Mouse (Mus musculus): ENCODE data around the gene Ifih1.
A peak's percentile ranks its signal among the peaks of the same experiment; 100 is the strongest.

Gene Ifih1

DNA sequence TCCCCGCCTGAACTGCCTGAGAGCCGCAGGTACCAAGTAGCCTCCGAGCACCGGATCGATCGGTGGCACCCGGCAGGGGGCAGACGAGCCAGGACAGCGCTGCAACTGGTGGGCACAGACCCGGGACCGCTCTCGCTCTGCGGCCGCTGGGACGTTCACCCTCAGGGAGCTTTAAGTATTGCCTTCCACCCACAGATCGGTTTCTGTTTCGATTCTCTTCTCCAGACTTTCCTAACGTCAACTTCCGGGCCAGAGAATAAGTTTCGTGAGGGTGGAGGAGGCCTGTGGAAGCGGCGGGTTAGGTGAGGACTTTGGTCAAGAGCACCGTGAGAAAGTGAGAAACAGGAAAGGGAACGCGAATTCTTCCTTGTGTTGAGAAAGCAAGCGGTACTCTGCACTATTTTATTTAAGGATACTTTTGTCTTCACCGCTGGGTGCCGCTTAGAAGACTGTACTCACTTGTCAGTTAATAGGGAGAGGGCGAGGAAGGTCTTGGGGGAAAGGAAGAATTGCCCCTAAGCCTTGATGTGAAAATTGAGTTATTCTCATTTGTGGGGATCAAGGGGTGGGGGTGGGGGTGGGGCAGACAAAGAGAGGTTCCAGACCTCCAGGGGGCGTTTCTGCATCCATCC lies at the start of gene Ifih1:
Gene Ifih1 (minus strand): TSS at position 242 of the 632 bp plus-strand sequence.
- Histone ChIP-seq H3K9me3 (ENCODE audit: low read length) (no peaks in the 10 kb centered on the region), H3K36me3 (ENCODE audit: insufficient read depth, low read length) (no peaks in the 10 kb centered on the region), H3K27me3 (ENCODE audit: insufficient read depth, low read length) (peaks cover 23% of the 10 kb centered on the region), H3K4me1 (replicated peaks; ENCODE audit: low read depth, low read length) (peaks cover 8% of the 10 kb centered on the region; the same call in 1 of the 2 replicates), H3K4me3 (replicated peaks; ENCODE audit: low read length) (peak within 1 kb of the TSS; percentile 65)
- TF ChIP-seq POU5F1 (IDR thresholded peaks at IDR 0.05; ENCODE audit: borderline replicate concordance, low read length) (no peak), NANOG (IDR thresholded peaks at IDR 0.05; ENCODE audit: borderline replicate concordance, low read length) (no peak), CTCF (conservative IDR thresholded peaks at IDR 0.05; ENCODE audit: low read length) (no peak)

GRCm38 (mm10) chr2:62685934-62686333 lies 39.9 kb upstream of the Ifih1 start:
- TF ChIP-seq POU5F1 (IDR thresholded peaks at IDR 0.05; ENCODE audit: borderline replicate concordance, low read length): no peak
- no peak for TF ChIP-seq CTCF (conservative IDR thresholded peaks at IDR 0.05; ENCODE audit: low read length)
- no peak for TF ChIP-seq NANOG (IDR thresholded peaks at IDR 0.05; ENCODE audit: borderline replicate concordance, low read length)
- peaks cover 10% of the 10 kb centered on the region; the same call in 1 of the 2 replicates for H3K4me1 ChIP-seq (replicated peaks; ENCODE audit: low read depth, low read length)
- peaks cover 4% of the 10 kb centered on the region; the same call in 1 of the 2 replicates for H3K36me3 ChIP-seq (ENCODE audit: insufficient read depth, low read length)
- H3K9me3 ChIP-seq (ENCODE audit: low read length): no peaks in the 10 kb centered on the region
- H3K4me3 ChIP-seq (replicated peaks; ENCODE audit: low read length): no peak overlapping the region
- no peaks in the 10 kb centered on the region for H3K27me3 ChIP-seq (ENCODE audit: insufficient read depth, low read length)

DNA sequence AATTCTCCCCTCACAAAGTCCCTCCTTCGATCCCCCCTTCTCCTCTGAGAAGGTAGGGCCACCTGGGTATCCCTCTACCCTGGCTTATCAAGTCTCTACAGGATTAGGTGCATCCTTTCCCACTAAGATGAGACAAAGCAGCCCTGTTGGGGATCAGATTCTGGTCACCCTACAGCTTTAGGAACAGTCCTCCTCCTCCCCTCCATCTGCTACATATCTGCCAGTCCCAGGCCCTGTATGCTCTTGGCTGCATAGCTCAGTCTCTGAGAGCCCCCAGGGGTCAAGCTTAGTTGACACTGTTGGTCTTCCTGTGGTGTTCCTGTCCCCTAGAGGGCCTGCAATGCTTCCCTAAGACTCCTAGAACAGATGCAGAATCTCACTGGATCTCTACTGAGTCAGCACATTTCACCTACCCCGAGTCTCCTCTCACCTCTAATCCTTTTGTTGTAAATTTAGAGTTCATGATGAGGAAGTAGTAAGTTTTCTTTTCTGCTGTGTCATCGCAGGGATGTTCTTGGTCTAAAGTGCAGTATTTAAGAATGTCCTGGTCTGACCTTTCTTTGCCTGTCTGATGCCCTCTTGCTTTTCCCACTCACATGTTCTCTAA lies 39.0 kb upstream of the Ifih1 start:
- Histone ChIP-seq H3K9me3 (ENCODE audit: low read length) (no peaks in the 10 kb centered on the region), H3K27me3 (ENCODE audit: insufficient read depth, low read length) (no peaks in the 10 kb centered on the region), H3K36me3 (ENCODE audit: insufficient read depth, low read length) (peaks cover 4% of the 10 kb centered on the region; the same call in 1 of the 2 replicates), H3K4me3 (replicated peaks; ENCODE audit: low read length) (no peak overlapping the region), H3K4me1 (replicated peaks; ENCODE audit: low read depth, low read length) (peaks cover 10% of the 10 kb centered on the region; the same call in 1 of the 2 replicates)
- TF ChIP-seq NANOG (IDR thresholded peaks at IDR 0.05; ENCODE audit: borderline replicate concordance, low read length) (no peak), CTCF (conservative IDR thresholded peaks at IDR 0.05; ENCODE audit: low read length) (no peak), POU5F1 (IDR thresholded peaks at IDR 0.05; ENCODE audit: borderline replicate concordance, low read length) (no peak)

DNA sequence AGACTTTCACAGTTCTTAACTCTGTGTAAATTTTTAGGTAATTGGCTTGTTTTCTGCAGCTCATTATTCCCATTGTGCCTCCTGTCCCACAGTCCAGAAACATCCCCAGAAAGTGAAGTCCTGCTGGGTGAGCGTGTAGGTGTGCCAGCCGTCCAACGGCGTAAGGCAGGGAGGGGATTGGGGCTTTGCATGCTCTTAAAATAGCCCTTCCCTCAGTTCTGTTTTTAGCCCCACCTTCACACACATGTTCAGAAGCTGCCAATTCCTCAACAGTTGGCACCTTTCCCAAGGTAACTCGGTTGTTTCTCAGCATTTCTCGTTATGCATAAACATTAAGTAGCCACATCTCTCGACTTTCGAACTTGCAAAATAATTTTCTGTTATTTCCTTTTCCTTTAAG lies 35.6 kb upstream of the Ifih1 start:
- H3K4me1 ChIP-seq (replicated peaks; ENCODE audit: low read depth, low read length): peaks cover 10% of the 10 kb centered on the region; the same call in 1 of the 2 replicates
- no peaks in the 10 kb centered on the region for H3K36me3 ChIP-seq (ENCODE audit: insufficient read depth, low read length)
- H3K4me3 ChIP-seq (replicated peaks; ENCODE audit: low read length): no peak overlapping the region
- no peaks in the 10 kb centered on the region for H3K9me3 ChIP-seq (ENCODE audit: low read length)
- no peak for TF ChIP-seq POU5F1 (IDR thresholded peaks at IDR 0.05; ENCODE audit: borderline replicate concordance, low read length)
- TF ChIP-seq NANOG (IDR thresholded peaks at IDR 0.05; ENCODE audit: borderline replicate concordance, low read length): no peak
- TF ChIP-seq CTCF (conservative IDR thresholded peaks at IDR 0.05; ENCODE audit: low read length): no peak
- H3K27me3 ChIP-seq (ENCODE audit: insufficient read depth, low read length): no peaks in the 10 kb centered on the region

- peaks cover 12% of the 10 kb centered on the region for H3K36me3 ChIP-seq (ENCODE audit: insufficient read depth, low read length)
Observed at GRCm38 (mm10) chr2:62672788-62673187, 26.7 kb upstream of the Ifih1 start.

DNA sequence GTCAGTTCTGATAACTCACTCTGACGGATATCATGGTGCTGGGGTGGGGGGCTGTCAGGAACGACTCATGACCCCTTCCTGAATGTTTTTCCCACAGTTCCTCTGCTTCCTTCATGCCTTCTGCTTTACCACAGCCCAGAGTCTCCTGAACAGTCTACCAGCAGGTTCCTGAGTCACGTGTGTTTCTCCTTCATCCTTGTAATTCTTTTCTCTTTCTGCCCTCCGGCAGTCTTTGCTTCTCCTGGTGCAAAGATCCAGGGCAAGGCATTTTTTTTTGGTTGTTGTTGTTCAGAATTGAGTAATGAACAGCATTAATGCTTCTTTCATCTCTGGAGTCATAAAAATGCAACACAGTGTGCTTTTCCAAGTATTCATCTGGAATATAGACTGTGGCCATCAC lies 24.7 kb upstream of the Ifih1 start:
- TF ChIP-seq CTCF (conservative IDR thresholded peaks at IDR 0.05; ENCODE audit: low read length) (no peak), NANOG (IDR thresholded peaks at IDR 0.05; ENCODE audit: borderline replicate concordance, low read length) (no peak), POU5F1 (IDR thresholded peaks at IDR 0.05; ENCODE audit: borderline replicate concordance, low read length) (no peak)
- H3K4me3 ChIP-seq (replicated peaks; ENCODE audit: low read length): no peak overlapping the region
- peaks cover 12% of the 10 kb centered on the region for H3K36me3 ChIP-seq (ENCODE audit: insufficient read depth, low read length)
- H3K9me3 ChIP-seq (ENCODE audit: low read length): no peaks in the 10 kb centered on the region
- H3K27me3 ChIP-seq (ENCODE audit: insufficient read depth, low read length): no peaks in the 10 kb centered on the region
- peaks cover 3% of the 10 kb centered on the region; the same call in 1 of the 2 replicates for H3K4me1 ChIP-seq (replicated peaks; ENCODE audit: low read depth, low read length)

More at GRCm38 (mm10) chr2:62672788-62673187, 26.7 kb upstream of the Ifih1 start:
- Histone ChIP-seq H3K27me3 (ENCODE audit: insufficient read depth, low read length) (no peaks in the 10 kb centered on the region), H3K9me3 (ENCODE audit: low read length) (no peaks in the 10 kb centered on the region), H3K4me1 (replicated peaks; ENCODE audit: low read depth, low read length) (peaks cover 3% of the 10 kb centered on the region; the same call in 1 of the 2 replicates), H3K4me3 (replicated peaks; ENCODE audit: low read length) (no peak overlapping the region)
- TF ChIP-seq NANOG (IDR thresholded peaks at IDR 0.05; ENCODE audit: borderline replicate concordance, low read length): no peak
- no peak for TF ChIP-seq POU5F1 (IDR thresholded peaks at IDR 0.05; ENCODE audit: borderline replicate concordance, low read length)

GRCm38 (mm10) chr2:62670301-62670700 lies 24.2 kb upstream of the Ifih1 start:
- Histone ChIP-seq H3K4me3 (replicated peaks; ENCODE audit: low read length) (no peak overlapping the region), H3K36me3 (ENCODE audit: insufficient read depth, low read length) (peaks cover 12% of the 10 kb centered on the region), H3K27me3 (ENCODE audit: insufficient read depth, low read length) (no peaks in the 10 kb centered on the region), H3K9me3 (ENCODE audit: low read length) (no peaks in the 10 kb centered on the region), H3K4me1 (replicated peaks; ENCODE audit: low read depth, low read length) (peaks cover 6% of the 10 kb centered on the region; the same call in 1 of the 2 replicates)
- no peak for TF ChIP-seq POU5F1 (IDR thresholded peaks at IDR 0.05; ENCODE audit: borderline replicate concordance, low read length)
- no peak for TF ChIP-seq NANOG (IDR thresholded peaks at IDR 0.05; ENCODE audit: borderline replicate concordance, low read length)
- no peak for TF ChIP-seq CTCF (conservative IDR thresholded peaks at IDR 0.05; ENCODE audit: low read length)

DNA sequence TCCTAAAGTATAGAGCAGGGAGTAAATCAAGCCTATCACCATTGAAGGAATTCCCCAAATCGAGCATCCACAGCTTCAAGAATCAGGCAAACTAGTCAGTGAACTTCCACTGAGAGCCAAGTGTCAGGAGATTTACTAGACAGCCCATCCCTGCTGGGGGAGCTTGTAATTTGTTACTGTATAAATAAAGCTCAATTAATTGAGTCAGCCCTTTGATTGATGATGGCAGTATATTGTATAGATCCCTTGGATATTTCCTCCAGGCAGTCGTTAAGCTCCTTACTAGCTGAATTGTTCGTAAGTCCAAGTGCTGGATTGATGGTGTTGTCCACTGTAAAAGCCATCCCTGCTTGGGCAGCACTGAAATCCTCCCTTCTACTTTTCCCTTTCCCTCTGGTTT lies 23.8 kb upstream of the Ifih1 start:
- TF ChIP-seq CTCF (conservative IDR thresholded peaks at IDR 0.05; ENCODE audit: low read length): no peak
- TF ChIP-seq POU5F1 (IDR thresholded peaks at IDR 0.05; ENCODE audit: borderline replicate concordance, low read length): no peak
- TF ChIP-seq NANOG (IDR thresholded peaks at IDR 0.05; ENCODE audit: borderline replicate concordance, low read length): no peak
- no peaks in the 10 kb centered on the region for H3K27me3 ChIP-seq (ENCODE audit: insufficient read depth, low read length)
- peaks cover 12% of the 10 kb centered on the region for H3K36me3 ChIP-seq (ENCODE audit: insufficient read depth, low read length)

More for the DNA sequence above, 23.8 kb upstream of the Ifih1 start:
- H3K9me3 ChIP-seq (ENCODE audit: low read length): no peaks in the 10 kb centered on the region
- no peak overlapping the region for H3K4me3 ChIP-seq (replicated peaks; ENCODE audit: low read length)
- H3K4me1 ChIP-seq (replicated peaks; ENCODE audit: low read depth, low read length): peaks cover 10% of the 10 kb centered on the region
